Mouse (Mus musculus) small intestine, adult 2 months (tissue): ENCODE measurements at regions not wholly inside any gene's neighbourhood (a gene's known extent, or its start where the extent isn't known, plus 50 kb on each side); places are given as distances from the start of the nearest gene placed in this dataset.

ENCODE experiments used
- CTCF ChIP-seq: fragments of 200-500 bp; IDR thresholded peaks from 2 replicates; pipeline ENCODE4 v1.5.1; 2012; ENCODE audit warnings: low read depth, mild to moderate bottlenecking, control low read depth, inconsistent platforms, low read length, moderate library complexity, mixed read lengths; ENCODE audit not compliant: insufficient replicate concordance, insufficient read length; ENCODE audit errors: extremely low read depth
- POLR2A ChIP-seq: fragments of 200-500 bp; IDR thresholded peaks from 2 replicates; pipeline ENCODE4 v1.6.1; 2012; ENCODE audit warnings: low read depth, mild to moderate bottlenecking, control low read depth, inconsistent platforms, low read length, moderate library complexity

DNA sequence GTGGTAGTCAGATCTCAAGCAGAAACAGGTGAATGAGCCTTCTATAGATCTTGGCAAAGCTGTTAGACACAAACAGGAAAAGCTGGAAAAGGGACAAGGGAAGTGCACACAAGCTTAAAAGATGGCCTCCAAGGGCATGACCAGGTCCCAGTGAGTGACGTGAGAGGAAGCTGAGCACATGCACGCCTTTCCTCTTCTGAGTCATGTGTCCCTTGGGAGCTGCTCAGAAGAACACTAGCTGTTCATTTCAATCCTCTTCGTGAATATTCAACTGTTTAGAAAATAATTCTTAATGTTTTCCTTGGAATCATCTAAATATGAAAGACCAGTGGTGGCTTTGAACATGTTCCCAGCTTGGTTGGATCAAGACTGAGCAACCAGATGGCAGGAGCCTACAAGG is 103.0 kb upstream of the Far2 start:
- TF ChIP-seq CTCF, result no peak
- no peak for TF ChIP-seq POLR2A
